Mouse (Mus musculus) kidney, embryonic 15.5 days (tissue): ENCODE measurements at regions not wholly inside any gene's neighbourhood (a gene's known extent, or its start where the extent isn't known, plus 50 kb on each side); places are given as distances from the start of the nearest gene placed in this dataset.

Source experiments
- ATAC-seq: fragments of 200-750 bp; cut with Nextera tagmentation; replicated peaks from 2 replicates; pipeline ENCODE4 v1.8.0; 2017; ENCODE audit warnings: moderate TSS enrichment; ENCODE audit not compliant: low FRiP score
- H3K27ac ChIP-seq: fragments of 300-500 bp; sonication (generic); 2 replicates; pipeline ENCODE4 v1.5.1; 2015; ENCODE audit warnings: mild to moderate bottlenecking, inconsistent platforms
- H3K27me3 ChIP-seq: fragments of 300-500 bp; sonication (generic); 2 replicates; pipeline ENCODE4 v1.6.1; 2015; ENCODE audit warnings: inconsistent platforms
- H3K36me3 ChIP-seq: fragments of 300-500 bp; sonication (generic); 2 replicates; pipeline ENCODE4 v1.6.1; 2015; ENCODE audit warnings: inconsistent platforms
- H3K4me1 ChIP-seq: fragments of 300-500 bp; sonication (generic); 2 replicates; pipeline ENCODE4 v1.6.1; 2015; ENCODE audit warnings: inconsistent platforms
- H3K4me2 ChIP-seq: fragments of 300-500 bp; sonication (generic); 2 replicates; pipeline ENCODE4 v1.6.1; 2015; ENCODE audit warnings: moderate library complexity, mild to moderate bottlenecking, inconsistent platforms
- H3K4me3 ChIP-seq: fragments of 300-500 bp; sonication (generic); replicated peaks from 2 replicates; pipeline ENCODE4 v1.5.1; 2015; ENCODE audit warnings: mild to moderate bottlenecking, inconsistent platforms
- H3K9ac ChIP-seq: fragments of 300-500 bp; sonication (generic); 2 replicates; pipeline ENCODE4 v1.6.1; 2015; ENCODE audit warnings: mild to moderate bottlenecking, inconsistent platforms
- H3K9me3 ChIP-seq: fragments of 300-500 bp; sonication (generic); replicated peaks from 2 replicates; pipeline ENCODE4 v1.6.1; 2016; ENCODE audit warnings: inconsistent platforms
- WGBS: fragments of 180-500 bp; shearing (Covaris S2); methylation state at CpG from one replicate; pipeline ENCODE4 v1.1.7; 2015; ENCODE audit warnings: mixed read lengths; 5-methylcytosine and 5-hydroxymethylcytosine counted together

DNA sequence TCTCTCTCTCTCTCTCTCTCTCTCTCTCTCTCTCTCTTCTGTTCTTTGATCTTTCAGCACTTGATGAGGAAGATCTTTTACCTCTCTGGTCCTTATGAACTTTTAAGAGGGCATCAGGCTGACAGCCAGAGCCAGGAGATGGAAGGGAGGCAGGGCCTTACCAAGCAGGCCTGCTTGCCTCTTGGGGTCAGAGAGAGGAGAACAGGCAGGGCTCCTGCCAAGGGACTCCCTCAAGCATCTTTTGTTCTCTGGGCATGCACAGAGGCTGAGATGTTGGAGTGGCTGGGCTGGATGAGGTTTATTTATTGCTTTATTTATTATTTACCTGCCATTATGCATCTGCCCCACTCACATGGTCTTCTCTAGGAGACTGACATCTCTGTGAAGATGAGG lies 278.5 kb downstream of the Psat1 start:
- H3K27ac ChIP-seq = peak overlapping the region; percentile 77; the same call in 1 of the 2 replicates
- H3K36me3 ChIP-seq = no peaks in the 10 kb centered on the region
- no peak overlapping the region for H3K4me3 ChIP-seq
- peaks cover 19% of the 10 kb centered on the region for H3K4me1 ChIP-seq
- no peak overlapping the region for H3K9ac ChIP-seq
- H3K27me3 ChIP-seq = 0 out of 2 replicates have a peak, but pooled peaks cover 7% of the 10 kb centered on the region
- peak; percentile 46 for ATAC-seq
- no peak overlapping the region for H3K4me2 ChIP-seq
- no peaks in the 10 kb centered on the region for H3K9me3 ChIP-seq

DNA sequence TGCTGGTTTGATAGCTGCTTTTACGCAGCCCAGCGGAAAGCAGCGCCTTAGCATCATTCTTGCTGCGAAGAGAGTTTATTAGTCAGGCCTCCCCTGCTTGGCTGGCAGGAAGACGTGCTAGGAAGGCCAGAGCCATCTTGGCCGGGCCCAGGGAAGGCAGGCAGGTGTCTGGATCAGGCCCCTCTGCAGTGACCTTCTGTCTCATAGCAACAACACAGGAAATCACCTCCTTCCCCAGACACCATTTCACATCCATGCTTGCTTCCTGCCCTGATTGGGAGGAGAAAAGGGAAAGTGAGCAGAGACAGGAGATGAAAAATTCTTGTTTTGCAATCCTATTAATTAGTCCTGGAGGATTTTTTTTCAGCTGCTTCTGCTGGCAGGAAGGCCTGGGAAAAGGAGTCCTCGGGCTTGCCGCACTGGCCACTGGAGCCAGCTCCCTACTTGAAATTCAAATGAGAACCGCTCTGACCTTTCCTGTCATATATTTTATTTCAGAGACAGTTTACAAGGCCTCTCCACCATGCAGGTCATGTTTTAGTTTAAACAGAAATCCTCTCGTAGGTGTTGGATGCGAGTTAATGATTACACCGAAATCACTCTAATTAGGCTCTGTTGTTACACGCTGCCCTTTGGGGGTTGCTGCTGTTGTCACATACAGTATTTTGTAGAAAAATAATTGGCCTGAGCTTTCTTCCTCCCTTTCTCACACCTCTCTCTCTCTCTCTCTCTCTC lies 279.1 kb downstream of the Psat1 start:
- no peaks in the 10 kb centered on the region for H3K36me3 ChIP-seq
- no peak overlapping the region for H3K4me3 ChIP-seq
- 14% methylated on average over 13 of the region's 13 CpGs for WGBS
- peak; percentile 85 for ATAC-seq
- H3K4me1 ChIP-seq = peaks cover 19% of the 10 kb centered on the region
- 0 out of 2 replicates have a peak, but pooled peaks cover 7% of the 10 kb centered on the region for H3K27me3 ChIP-seq
- peak overlapping the region; percentile 77 for H3K27ac ChIP-seq
- no peaks in the 10 kb centered on the region for H3K9me3 ChIP-seq
- H3K9ac ChIP-seq = no peak overlapping the region
- H3K4me2 ChIP-seq = 0 out of 2 replicates have a peak overlapping the region, but pooled peaks have one; percentile 23

DNA sequence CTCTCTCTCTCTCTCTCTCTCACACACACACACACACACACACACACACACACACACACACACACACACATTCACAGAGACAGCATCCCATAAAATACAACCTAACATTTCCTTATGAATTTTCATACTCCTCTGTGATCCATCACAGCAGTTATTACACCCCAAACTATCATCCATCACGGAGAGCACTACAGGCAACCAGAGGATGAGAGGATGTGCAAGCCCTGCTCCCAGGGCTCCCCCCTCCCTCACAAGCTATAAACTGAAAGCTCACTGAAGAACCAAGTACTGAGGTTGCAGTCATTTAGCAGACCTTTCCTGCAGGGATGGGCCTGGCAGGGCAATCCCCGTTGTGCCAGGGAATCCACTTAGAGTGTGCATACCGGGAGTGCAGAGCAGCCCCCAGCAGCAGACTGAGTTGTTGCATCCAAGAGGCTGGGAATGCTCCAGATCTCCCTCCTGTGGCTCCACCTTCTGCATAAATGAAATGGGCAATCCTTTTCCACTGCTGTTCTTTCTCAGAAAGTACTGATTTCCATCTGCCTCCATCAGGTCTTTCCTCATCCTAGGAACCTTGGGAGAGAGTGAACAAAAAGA lies 283.4 kb downstream of the Psat1 start:
- H3K4me2 ChIP-seq = no peak overlapping the region
- peaks cover 18% of the 10 kb centered on the region for H3K4me1 ChIP-seq
- H3K27me3 ChIP-seq = peaks cover 15% of the 10 kb centered on the region; the same call in 1 of the 2 replicates
- WGBS = 13% methylated on average over 3 of the region's 3 CpGs
- no peak overlapping the region for H3K27ac ChIP-seq
- no peak for ATAC-seq
- H3K9ac ChIP-seq = no peak overlapping the region
- H3K4me3 ChIP-seq = no peak overlapping the region
- H3K9me3 ChIP-seq = no peaks in the 10 kb centered on the region
- no peaks in the 10 kb centered on the region for H3K36me3 ChIP-seq

GRCm38 (mm10) chr19:15658611-15659010 lies 288.5 kb downstream of the Psat1 start:
- peaks cover 7% of the 10 kb centered on the region; the same call in 1 of the 2 replicates for H3K27me3 ChIP-seq
- H3K4me1 ChIP-seq = no peaks in the 10 kb centered on the region
- no peaks in the 10 kb centered on the region for H3K9me3 ChIP-seq
- no peaks in the 10 kb centered on the region for H3K36me3 ChIP-seq
- no peak overlapping the region for H3K4me3 ChIP-seq
- no peak overlapping the region for H3K9ac ChIP-seq
- WGBS = 75% methylated on average over 1 of the region's 1 CpGs
- no peak overlapping the region for H3K27ac ChIP-seq
- no peak overlapping the region for H3K4me2 ChIP-seq
- no peak for ATAC-seq

DNA sequence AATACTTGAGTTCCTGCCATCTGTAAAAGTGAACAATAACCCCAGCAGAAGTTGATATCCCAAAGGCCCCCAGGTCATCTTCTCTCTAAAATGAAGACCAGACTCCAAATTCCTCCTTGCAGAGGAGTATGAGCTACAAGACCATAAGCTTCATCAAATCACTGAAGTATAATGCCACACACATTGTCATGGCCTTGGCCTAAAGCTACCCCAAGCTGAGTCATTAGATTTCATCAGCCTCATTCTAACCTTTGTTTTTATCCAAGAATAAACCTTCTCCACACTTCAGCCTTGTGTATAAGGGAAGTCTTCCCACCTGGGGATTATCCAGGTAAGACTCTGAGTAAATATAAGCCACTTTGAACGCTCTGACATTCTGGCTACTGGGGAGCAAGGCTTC lies 289.3 kb downstream of the Psat1 start:
- 89% methylated on average over 1 of the region's 1 CpGs for WGBS
- H3K4me2 ChIP-seq = no peak overlapping the region
- no peak overlapping the region for H3K27ac ChIP-seq
- H3K4me3 ChIP-seq = no peak overlapping the region
- no peak for ATAC-seq
- H3K4me1 ChIP-seq = no peaks in the 10 kb centered on the region
- H3K27me3 ChIP-seq = peaks cover 7% of the 10 kb centered on the region; the same call in 1 of the 2 replicates
- no peaks in the 10 kb centered on the region for H3K36me3 ChIP-seq
- no peak overlapping the region for H3K9ac ChIP-seq
- H3K9me3 ChIP-seq = no peaks in the 10 kb centered on the region

DNA sequence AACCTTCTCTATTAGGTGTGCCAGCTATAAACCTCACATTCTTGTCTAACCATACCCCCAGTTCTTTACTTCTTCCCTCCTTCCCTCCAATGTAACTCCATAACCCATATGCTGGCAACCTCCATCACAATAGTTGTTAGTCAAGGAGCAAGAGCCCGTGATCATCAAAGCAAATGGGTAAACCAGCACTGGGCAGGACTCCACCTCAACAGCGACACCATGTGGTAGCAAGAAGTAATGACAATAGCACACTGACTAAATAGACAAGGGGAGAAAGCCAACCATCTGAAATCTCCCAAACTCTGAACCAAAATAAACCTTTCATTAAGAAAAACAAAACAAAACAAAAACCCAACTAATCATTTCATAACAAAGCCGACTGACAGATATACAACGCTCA lies 297.8 kb downstream of the Psat1 start:
- no peaks in the 10 kb centered on the region for H3K36me3 ChIP-seq
- ATAC-seq = no peak
- 17% methylated on average over 4 of the region's 4 CpGs for WGBS

DNA sequence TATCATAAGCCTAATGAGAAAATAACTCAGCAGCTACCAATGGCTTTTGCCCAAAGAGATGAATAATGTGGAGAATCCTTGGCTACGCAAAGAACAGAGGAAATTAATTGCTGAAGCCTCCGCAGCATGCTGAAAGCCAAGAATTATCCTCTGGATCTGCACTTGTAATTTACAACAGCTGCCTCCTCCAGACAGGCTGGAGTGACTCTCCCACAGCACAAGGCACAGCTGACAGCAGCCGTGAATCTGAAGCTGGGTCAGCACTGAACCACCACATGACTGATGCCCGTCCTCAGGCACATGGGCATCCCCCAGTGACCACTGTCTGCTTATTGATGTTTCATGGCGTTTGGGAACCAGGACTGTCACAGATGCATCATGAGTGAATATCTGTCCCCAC lies 299.8 kb downstream of the Psat1 start:
- peak; percentile 78 for ATAC-seq
- Histone ChIP-seq H3K9me3 (no peaks in the 10 kb centered on the region), H3K9ac (no peak overlapping the region), H3K4me2 (no peak overlapping the region), H3K36me3 (no peaks in the 10 kb centered on the region), H3K27ac (no peak overlapping the region), H3K27me3 (no peaks in the 10 kb centered on the region), H3K4me3 (no peak overlapping the region), H3K4me1 (0 out of 2 replicates have a peak, but pooled peaks cover 12% of the 10 kb centered on the region)
- 29% methylated on average over 5 of the region's 5 CpGs for WGBS

More for the DNA sequence above, 297.8 kb downstream of the Psat1 start:
- no peak overlapping the region for H3K27ac ChIP-seq
- H3K9ac ChIP-seq = no peak overlapping the region
- no peak overlapping the region for H3K4me3 ChIP-seq
- H3K9me3 ChIP-seq = no peaks in the 10 kb centered on the region
- H3K4me1 ChIP-seq = 0 out of 2 replicates have a peak, but pooled peaks cover 12% of the 10 kb centered on the region
- no peak overlapping the region for H3K4me2 ChIP-seq
- H3K27me3 ChIP-seq = no peaks in the 10 kb centered on the region

DNA sequence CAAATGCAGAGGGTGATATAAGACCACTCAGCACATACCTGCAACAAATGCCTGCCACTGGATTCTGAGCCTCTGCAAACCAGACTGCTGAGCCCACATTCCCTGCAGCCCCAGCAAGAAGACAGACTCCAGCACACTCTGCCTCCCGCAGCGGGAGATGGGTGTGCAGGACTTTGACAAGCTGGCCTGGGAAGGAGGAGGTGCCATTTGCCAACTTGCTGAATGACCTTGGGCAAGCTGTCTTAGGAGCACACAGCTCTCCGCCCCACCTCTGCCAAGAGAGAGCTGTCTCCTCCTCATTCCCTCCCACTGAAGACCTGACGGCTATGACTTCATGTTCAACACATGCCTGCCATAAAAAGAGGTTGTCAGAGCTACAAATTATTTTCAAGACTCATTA lies 302.4 kb downstream of the Psat1 start:
- H3K4me2 ChIP-seq = no peak overlapping the region

DNA sequence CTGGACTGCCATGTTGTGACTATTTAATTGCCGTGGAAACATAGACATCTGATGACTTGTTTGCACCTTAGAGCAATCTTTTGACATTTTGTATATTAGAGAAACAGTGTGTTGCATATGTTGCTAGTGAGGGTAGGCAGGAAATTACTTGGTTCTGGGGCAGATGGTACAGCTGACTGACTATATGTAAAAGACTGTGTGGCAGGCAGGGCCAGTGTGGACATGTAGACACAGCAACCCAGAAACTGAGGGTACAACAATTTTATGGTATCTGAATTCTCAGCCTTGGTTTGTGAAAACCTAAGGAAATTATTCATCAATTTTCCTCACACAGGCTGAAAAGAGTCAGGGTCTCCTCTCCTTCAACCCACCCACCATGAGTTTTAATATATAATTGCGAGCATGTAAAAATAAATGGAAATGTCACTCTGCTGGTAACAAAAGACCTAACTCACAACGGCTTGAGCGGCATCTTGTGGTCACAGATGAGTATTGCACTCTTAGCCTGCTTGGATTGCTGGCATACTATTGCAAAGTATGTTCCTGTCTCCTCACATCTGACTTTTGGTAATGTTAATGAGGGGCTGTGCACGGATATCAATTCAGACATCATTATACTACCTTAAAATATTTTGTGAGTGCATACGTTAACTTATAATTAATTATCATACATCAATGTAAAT lies 329.8 kb downstream of the Psat1 start:
- Histone ChIP-seq H3K4me2 (no peak overlapping the region), H3K36me3 (no peaks in the 10 kb centered on the region), H3K9me3 (no peaks in the 10 kb centered on the region), H3K4me3 (no peak overlapping the region), H3K9ac (no peak overlapping the region), H3K27me3 (peaks cover 3% of the 10 kb centered on the region; the same call in 1 of the 2 replicates), H3K4me1 (peaks cover 12% of the 10 kb centered on the region), H3K27ac (no peak overlapping the region)
- no peak for ATAC-seq
- WGBS = 21% methylated on average over 6 of the region's 6 CpGs

More for the DNA sequence above, 302.4 kb downstream of the Psat1 start:
- no peaks in the 10 kb centered on the region for H3K9me3 ChIP-seq
- no peak overlapping the region for H3K27ac ChIP-seq
- 0 out of 2 replicates have a peak, but pooled peaks cover 12% of the 10 kb centered on the region for H3K4me1 ChIP-seq
- no peak overlapping the region for H3K9ac ChIP-seq
- WGBS = 37% methylated on average over 4 of the region's 4 CpGs
- H3K4me3 ChIP-seq = no peak overlapping the region
- no peak for ATAC-seq
- no peaks in the 10 kb centered on the region for H3K36me3 ChIP-seq
- no peaks in the 10 kb centered on the region for H3K27me3 ChIP-seq

GRCm38 (mm10) chr19:15614648-15615561 lies 332.2 kb downstream of the Psat1 start:
- Histone ChIP-seq H3K9ac (no peak overlapping the region), H3K36me3 (no peaks in the 10 kb centered on the region), H3K27me3 (peaks cover 3% of the 10 kb centered on the region; the same call in 1 of the 2 replicates), H3K4me3 (peak overlapping the region; percentile 15; the same call in 1 of the 2 replicates), H3K27ac (no peak overlapping the region), H3K4me1 (peaks cover 12% of the 10 kb centered on the region), H3K4me2 (peak overlapping the region; percentile 47), H3K9me3 (no peaks in the 10 kb centered on the region)
- 31% methylated on average over 19 of the region's 19 CpGs for WGBS
- ATAC-seq = peak; percentile 77; the same call in 1 of the 2 replicates

GRCm38 (mm10) chr19:15611137-15611758 lies 335.9 kb downstream of the Psat1 start:
- H3K4me3 ChIP-seq = no peak overlapping the region
- peaks cover 12% of the 10 kb centered on the region for H3K4me1 ChIP-seq
- H3K9me3 ChIP-seq = no peaks in the 10 kb centered on the region
- no peak overlapping the region for H3K4me2 ChIP-seq
- WGBS = 54% methylated on average over 13 of the region's 13 CpGs
- no peak for ATAC-seq
- H3K27ac ChIP-seq = no peak overlapping the region
- no peaks in the 10 kb centered on the region for H3K27me3 ChIP-seq
- H3K36me3 ChIP-seq = no peaks in the 10 kb centered on the region
- no peak overlapping the region for H3K9ac ChIP-seq
